Mouse (Mus musculus) hindbrain, embryonic 11.5 days (tissue): ENCODE measurements around the gene Gm42957. TPM values are rescaled to one million over a fixed set of nuclear protein-coding genes. Genes with fewer than 3 reads are reported as not detected.
A peak's percentile ranks its signal among the peaks of the same experiment; 100 is the strongest.

Experiments
- ATAC-seq: fragments of 200-750 bp; cut with Nextera tagmentation; 2 replicates; pipeline ENCODE4 v1.8.0; 2017; ENCODE audit warnings: mild to moderate bottlenecking, moderate TSS enrichment, moderate library complexity; ENCODE audit not compliant: low FRiP score
- DNase-seq: peaks from one replicate; pipeline ENCODE4 v3.0.0-alpha.2; 2015; ENCODE audit warnings: low spot score
- H3K27ac ChIP-seq: fragments of 300-500 bp; sonication (generic); 2 replicates; pipeline ENCODE4 v1.5.1; 2014; ENCODE audit warnings: mild to moderate bottlenecking, low read depth, low read length
- H3K27me3 ChIP-seq: fragments of 300-500 bp; sonication (generic); 2 replicates; pipeline ENCODE4 v1.6.1; 2014; ENCODE audit warnings: mild to moderate bottlenecking, low read length, moderate library complexity, mixed read lengths; ENCODE audit not compliant: control insufficient read depth, insufficient read depth
- H3K36me3 ChIP-seq: fragments of 300-500 bp; sonication (generic); 2 replicates; pipeline ENCODE4 v1.6.1; 2014; ENCODE audit warnings: mild to moderate bottlenecking, low read length, moderate library complexity, mixed read lengths; ENCODE audit not compliant: control insufficient read depth, insufficient read depth
- H3K4me1 ChIP-seq: fragments of 300-500 bp; sonication (generic); replicated peaks from 2 replicates; pipeline ENCODE4 v1.6.1; 2014; ENCODE audit warnings: low read length, mixed read lengths; ENCODE audit not compliant: control insufficient read depth, insufficient read depth
- H3K4me2 ChIP-seq: fragments of 300-500 bp; sonication (generic); replicated peaks from 2 replicates; pipeline ENCODE4 v1.6.1; 2014; ENCODE audit warnings: mild to moderate bottlenecking, low read depth, low read length
- H3K4me3 ChIP-seq: fragments of 300-500 bp; sonication (generic); 2 replicates; pipeline ENCODE4 v1.5.1; 2014; ENCODE audit warnings: low read depth, low read length
- H3K9ac ChIP-seq: fragments of 300-500 bp; sonication (generic); 2 replicates; pipeline ENCODE4 v1.6.1; 2014; ENCODE audit warnings: low read depth, low read length
- H3K9me3 ChIP-seq: fragments of 300-500 bp; sonication (generic); 2 replicates; pipeline ENCODE4 v1.6.1; 2016; ENCODE audit warnings: low read length; ENCODE audit not compliant: control insufficient read depth
- WGBS: fragments of 180-500 bp; shearing (Covaris S2); extraction: QIAGEN DNeasy Blood & Tissue Kit; methylation state at CpG from one replicate; pipeline ENCODE4 v1.1.7; 2014; 5-methylcytosine and 5-hydroxymethylcytosine counted together
- polyA plus RNA-seq: library from polyadenylated mRNA; unstranded; fragments of >200 nt; fragmentation: Nextera tagmentation; extraction: Ambion mirVana; gene quantifications from 2 replicates; pipeline ENCODE4 v1.2.1, GENCODE M21; 2014

Gene Gm42957
- polyA plus RNA-seq, result 0.04 and 0.22 TPM in 2 replicates

GRCm38 (mm10) chr3:96634928-96635879, at the start of gene Gm42957, which contains the start of gene Pex11b:
Gene Gm42957, plus strand, starts transcription at chr3:96635474.
Gene Pex11b, plus strand, starts transcription at chr3:96635376.
- ATAC-seq, result peak; percentile 88

GRCm38 (mm10) chr3:96590657-96591056, 44.6 kb upstream of the Gm42957 start:
- WGBS, result 78% methylated on average over 4 of the region's 4 CpGs
- no peak for ATAC-seq
- no peaks in the 10 kb centered on the region for H3K4me1 ChIP-seq

More at GRCm38 (mm10) chr3:96634928-96635879, at the start of gene Gm42957, which contains the start of gene Pex11b:
- peak; percentile 83 for DNase-seq
- Histone ChIP-seq H3K9me3 (no peaks in the 10 kb centered on the region), H3K4me2 (peak within 1 kb of the TSS; percentile 93), H3K27ac (peak within 1 kb of the TSS; percentile 80), H3K4me3 (peak within 1 kb of the TSS; percentile 90), H3K9ac (peak within 1 kb of the TSS; percentile 98), H3K27me3 (no peaks in the 10 kb centered on the region), H3K36me3 (peaks cover 2% of the 10 kb centered on the region; the same call in 1 of the 2 replicates), H3K4me1 (no peaks in the 10 kb centered on the region; the same call in 1 of the 2 replicates)
- 2% methylated on average over 59 of the region's 60 CpGs for WGBS

GRCm38 (mm10) chr3:96593374-96593773, 41.9 kb upstream of the Gm42957 start:
- peak overlapping the region; percentile 47 for H3K4me3 ChIP-seq
- peak; percentile 43 for DNase-seq
- H3K4me2 ChIP-seq, result peak overlapping the region; percentile 62
- H3K9me3 ChIP-seq, result no peaks in the 10 kb centered on the region
- H3K27me3 ChIP-seq, result peaks cover 14% of the 10 kb centered on the region; the same call in 1 of the 2 replicates
- 1% methylated on average over 10 of the region's 10 CpGs for WGBS
- peaks cover 16% of the 10 kb centered on the region for H3K4me1 ChIP-seq
- H3K27ac ChIP-seq, result peak overlapping the region; percentile 51; the same call in 1 of the 2 replicates
- peak overlapping the region; percentile 54 for H3K9ac ChIP-seq
- no peak for ATAC-seq
- H3K36me3 ChIP-seq, result no peaks in the 10 kb centered on the region

More at GRCm38 (mm10) chr3:96590657-96591056, 44.6 kb upstream of the Gm42957 start:
- H3K9ac ChIP-seq, result no peak overlapping the region
- H3K27ac ChIP-seq, result no peak overlapping the region
- no peak for DNase-seq
- H3K36me3 ChIP-seq, result no peaks in the 10 kb centered on the region
- H3K27me3 ChIP-seq, result peaks cover 2% of the 10 kb centered on the region; the same call in 1 of the 2 replicates
- H3K9me3 ChIP-seq, result no peaks in the 10 kb centered on the region
- no peak overlapping the region for H3K4me2 ChIP-seq
- H3K4me3 ChIP-seq, result no peak overlapping the region

- Histone ChIP-seq H3K4me2 (peak within 1 kb of the TSS; percentile 62), H3K27ac (peak within 1 kb of the TSS; percentile 51; the same call in 1 of the 2 replicates), H3K27me3 (peaks cover 16% of the 10 kb centered on the region; the same call in 1 of the 2 replicates), H3K4me1 (peaks cover 19% of the 10 kb centered on the region), H3K36me3 (no peaks in the 10 kb centered on the region), H3K9ac (peak within 1 kb of the TSS; percentile 54), H3K9me3 (no peaks in the 10 kb centered on the region), H3K4me3 (peak within 1 kb of the TSS; percentile 47)
- ATAC-seq (peak; percentile 86), DNase-seq (peak; percentile 93)
- WGBS, result under 1% methylated on average over 36 of the region's 38 CpGs
Observed at GRCm38 (mm10) chr3:96593790-96594560, 41.3 kb upstream of the Gm42957 start, which contains the start of gene Polr3gl. Gene Polr3gl, minus strand, starts transcription at chr3:96594181.

GRCm38 (mm10) chr3:96594851-96595250, 40.4 kb upstream of the Gm42957 start:
- H3K4me3 ChIP-seq, result no peak overlapping the region
- H3K27me3 ChIP-seq, result peaks cover 16% of the 10 kb centered on the region; the same call in 1 of the 2 replicates
- ATAC-seq (no peak), DNase-seq (no peak)
- 79% methylated on average over 5 of the region's 5 CpGs for WGBS
- H3K4me1 ChIP-seq, result peaks cover 19% of the 10 kb centered on the region
- H3K36me3 ChIP-seq, result no peaks in the 10 kb centered on the region
- no peak overlapping the region for H3K4me2 ChIP-seq
- H3K9ac ChIP-seq, result no peak overlapping the region
- no peaks in the 10 kb centered on the region for H3K9me3 ChIP-seq
- H3K27ac ChIP-seq, result no peak overlapping the region

GRCm38 (mm10) chr3:96595661-96596060, 39.6 kb upstream of the Gm42957 start:
- no peak overlapping the region for H3K27ac ChIP-seq
- ATAC-seq (no peak), DNase-seq (peak; percentile 18)
- peaks cover 16% of the 10 kb centered on the region; the same call in 1 of the 2 replicates for H3K27me3 ChIP-seq
- H3K4me2 ChIP-seq, result no peak overlapping the region
- H3K9ac ChIP-seq, result no peak overlapping the region
- H3K36me3 ChIP-seq, result no peaks in the 10 kb centered on the region
- no peak overlapping the region for H3K4me3 ChIP-seq
- H3K4me1 ChIP-seq, result peaks cover 19% of the 10 kb centered on the region
- WGBS, result 26% methylated on average over 6 of the region's 6 CpGs
- no peaks in the 10 kb centered on the region for H3K9me3 ChIP-seq

GRCm38 (mm10) chr3:96596228-96596707, 39.0 kb upstream of the Gm42957 start, which contains the start of gene Ankrd34a:
Gene Ankrd34a, plus strand, starts transcription at chr3:96596636.
- Histone ChIP-seq H3K36me3 (no peaks in the 10 kb centered on the region), H3K9ac (peak within 1 kb of the TSS; percentile 72), H3K4me1 (peaks cover 19% of the 10 kb centered on the region), H3K27me3 (peaks cover 16% of the 10 kb centered on the region; the same call in 1 of the 2 replicates), H3K9me3 (no peaks in the 10 kb centered on the region), H3K4me2 (peak within 1 kb of the TSS; percentile 90), H3K4me3 (peak within 1 kb of the TSS; percentile 39), H3K27ac (no peak within 1 kb of the TSS; the same call in 1 of the 2 replicates)
- ATAC-seq (no peak), DNase-seq (peak; percentile 38)
- under 1% methylated on average over 16 of the region's 23 CpGs for whole genome bisulfite sequencing

GRCm38 (mm10) chr3:96596855-96597254, 38.4 kb upstream of the Gm42957 start:
- Histone ChIP-seq H3K4me3 (peak overlapping the region; percentile 39), H3K4me2 (peak overlapping the region; percentile 90), H3K9ac (peak overlapping the region; percentile 72), H3K27me3 (peaks cover 16% of the 10 kb centered on the region; the same call in 1 of the 2 replicates), H3K9me3 (no peaks in the 10 kb centered on the region), H3K36me3 (no peaks in the 10 kb centered on the region), H3K4me1 (peaks cover 19% of the 10 kb centered on the region), H3K27ac (no peak overlapping the region)
- 0% methylated on average over 10 of the region's 12 CpGs for WGBS
- no peak for ATAC-seq
- peak; percentile 34 for DNase-seq
